Mouse (Mus musculus) heart, adult 2 months (tissue): ENCODE results near the gene Myo9a.

ENCODE experiments used
- CTCF ChIP-seq: fragments of 200-600 bp; IDR thresholded peaks from 2 replicates; pipeline ENCODE4 v1.8.1; 2022; ENCODE audit warnings: antibody characterized with exemption, mild to moderate bottlenecking, moderate library complexity
- POLR2A ChIP-seq: fragments of 200-500 bp; IDR thresholded peaks from 2 replicates; pipeline ENCODE4 v1.6.1; 2011; ENCODE audit warnings: mild to moderate bottlenecking, low read depth, low read length, control low read depth; ENCODE audit not compliant: insufficient read depth

GRCm38 (mm10) chr9:59943826-59944225 is 193.1 kb downstream of the Myo9a start:
- no peak for TF ChIP-seq POLR2A
- TF ChIP-seq CTCF, result no peak
